Mouse (Mus musculus): Measurements from ENCODE around the gene Mepe. TPM values are rescaled to one million over a fixed set of nuclear protein-coding genes. Genes with fewer than 3 reads are reported as not detected.

Mepe gene
- polyA plus RNA-seq, 1 experiment: not detected

GRCm38 (mm10) chr5:104326884-104327283 is 1.8 kb downstream of the Mepe start:
- Histone ChIP-seq H3K4me2 (ENCODE audit: low read depth) (no peak overlapping the region), H3K27me3 (ENCODE audit: control insufficient read depth, insufficient read depth, insufficient read length) (peaks cover 4% of the 10 kb centered on the region), H3ac (ENCODE audit: control insufficient read depth, insufficient read length) (no peak overlapping the region), H3K4me3 (no peak overlapping the region), H3K36me3 (ENCODE audit: control insufficient read depth, insufficient read depth) (no peaks in the 10 kb centered on the region), H3K79me2 (ENCODE audit: control insufficient read depth, insufficient read depth) (no peaks in the 10 kb centered on the region)
- TF ChIP-seq MYOG (IDR thresholded peaks at IDR 0.05; ENCODE audit: control insufficient read depth in 1 of 3, insufficient read depth in 1 of 3, insufficient read length in 2 of 3, low read depth in 2 of 3) (no peak), CEBPB (IDR thresholded peaks at IDR 0.05; ENCODE audit: insufficient read depth, poor library complexity, severe bottlenecking) (no peak), POLR2AphosphoS2 (IDR thresholded peaks at IDR 0.05; ENCODE audit: insufficient read length, low read depth) (no peak), REST (IDR thresholded peaks at IDR 0.05; ENCODE audit: insufficient read depth, insufficient read length) (no peak), TCF12 (IDR thresholded peaks at IDR 0.05; ENCODE audit: insufficient read depth, poor library complexity, severe bottlenecking) (no peak), TCF3 (IDR thresholded peaks at IDR 0.05; ENCODE audit: insufficient read length, low read depth) (no peak), SRF (IDR thresholded peaks at IDR 0.05; ENCODE audit: control insufficient read depth, insufficient read length, low read depth) (no peak), USF1 (IDR thresholded peaks at IDR 0.05; ENCODE audit: low read depth) (no peak), POLR2A (IDR thresholded peaks at IDR 0.05; ENCODE audit: insufficient read length, low read depth) (no peak), E2F4 (IDR thresholded peaks at IDR 0.05; ENCODE audit: insufficient read depth) (no peak), MYOD1 (IDR thresholded peaks at IDR 0.05; ENCODE audit: control insufficient read depth in 1 of 3, insufficient read length in 2 of 3, low read depth in 2 of 3) (no peak), MAX (IDR thresholded peaks at IDR 0.05; ENCODE audit: low read depth) (no peak)

GRCm38 (mm10) chr5:104327389-104327788 is 2.3 kb downstream of the Mepe start:
- Histone ChIP-seq H3K79me2 (ENCODE audit: control insufficient read depth, insufficient read depth) (no peaks in the 10 kb centered on the region), H3ac (ENCODE audit: control insufficient read depth, insufficient read length) (no peak overlapping the region), H3K4me2 (ENCODE audit: low read depth) (no peak overlapping the region), H3K27me3 (ENCODE audit: control insufficient read depth, insufficient read depth, insufficient read length) (peaks cover 4% of the 10 kb centered on the region), H3K36me3 (ENCODE audit: control insufficient read depth, insufficient read depth) (no peaks in the 10 kb centered on the region), H3K4me3 (no peak overlapping the region)
- TF ChIP-seq TCF3 (IDR thresholded peaks at IDR 0.05; ENCODE audit: insufficient read length, low read depth): no peak
- no peak for TF ChIP-seq USF1 (IDR thresholded peaks at IDR 0.05; ENCODE audit: low read depth)
- no peak for TF ChIP-seq POLR2AphosphoS2 (IDR thresholded peaks at IDR 0.05; ENCODE audit: insufficient read length, low read depth)
- no peak for TF ChIP-seq MAX (IDR thresholded peaks at IDR 0.05; ENCODE audit: low read depth)
- no peak for TF ChIP-seq TCF12 (IDR thresholded peaks at IDR 0.05; ENCODE audit: insufficient read depth, poor library complexity, severe bottlenecking)
- no peak for TF ChIP-seq MYOD1 (IDR thresholded peaks at IDR 0.05; ENCODE audit: control insufficient read depth in 1 of 3, insufficient read length in 2 of 3, low read depth in 2 of 3)
- TF ChIP-seq REST (IDR thresholded peaks at IDR 0.05; ENCODE audit: insufficient read depth, insufficient read length): no peak
- no peak for TF ChIP-seq MYOG (IDR thresholded peaks at IDR 0.05; ENCODE audit: control insufficient read depth in 1 of 3, insufficient read depth in 1 of 3, insufficient read length in 2 of 3, low read depth in 2 of 3)
- no peak for TF ChIP-seq SRF (IDR thresholded peaks at IDR 0.05; ENCODE audit: control insufficient read depth, insufficient read length, low read depth)
- TF ChIP-seq CEBPB (IDR thresholded peaks at IDR 0.05; ENCODE audit: insufficient read depth, poor library complexity, severe bottlenecking): no peak
- TF ChIP-seq E2F4 (IDR thresholded peaks at IDR 0.05; ENCODE audit: insufficient read depth): no peak
- TF ChIP-seq POLR2A (IDR thresholded peaks at IDR 0.05; ENCODE audit: insufficient read length, low read depth): no peak

DNA sequence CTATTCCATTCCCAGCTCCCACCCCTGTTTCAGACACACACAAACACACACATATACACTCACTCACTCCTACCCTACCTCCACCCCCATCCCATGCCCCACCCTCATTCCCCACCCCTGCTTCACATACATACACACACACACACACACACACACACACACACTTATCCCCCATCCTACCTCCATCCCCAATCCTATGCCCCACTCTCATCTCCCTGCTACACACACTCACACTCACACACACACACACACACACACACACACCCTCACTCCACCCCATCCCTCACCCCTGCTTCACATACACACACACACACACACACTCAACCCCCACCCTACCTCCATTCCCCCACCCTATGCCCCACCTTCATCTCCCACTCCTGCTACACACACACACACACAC is 2.7 kb downstream of the Mepe start:
- Histone ChIP-seq H3ac (ENCODE audit: control insufficient read depth, insufficient read length) (no peak overlapping the region), H3K4me2 (ENCODE audit: low read depth) (no peak overlapping the region), H3K36me3 (ENCODE audit: control insufficient read depth, insufficient read depth) (no peaks in the 10 kb centered on the region), H3K79me2 (ENCODE audit: control insufficient read depth, insufficient read depth) (no peaks in the 10 kb centered on the region), H3K27me3 (ENCODE audit: control insufficient read depth, insufficient read depth, insufficient read length) (peaks cover 4% of the 10 kb centered on the region), H3K4me3 (no peak overlapping the region)
- no peak for TF ChIP-seq USF1 (IDR thresholded peaks at IDR 0.05; ENCODE audit: low read depth)

DNA sequence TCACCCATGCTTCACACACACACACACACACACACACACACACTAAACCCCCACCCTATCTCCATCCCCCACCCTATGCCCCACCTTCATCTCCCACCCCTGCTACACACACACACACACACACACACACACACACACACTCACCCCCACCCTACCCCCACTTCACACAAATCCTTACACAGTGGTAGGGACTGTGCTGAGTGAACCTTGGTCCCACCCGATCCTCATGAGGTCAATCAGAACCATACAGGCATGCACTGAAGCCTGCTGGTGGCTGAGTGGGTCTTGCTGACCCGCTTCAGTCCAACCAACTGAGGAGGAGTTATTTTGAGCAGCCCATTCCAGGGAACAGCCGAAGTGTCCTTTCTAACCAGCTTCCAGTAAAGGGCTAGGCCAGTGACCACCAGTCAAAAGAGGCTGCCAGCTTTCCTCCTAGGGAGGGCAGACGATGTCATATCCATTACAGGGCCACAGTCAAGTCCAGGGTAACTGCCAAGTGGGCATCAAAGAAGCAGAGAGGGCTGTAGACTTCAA is 3.3 kb downstream of the Mepe start:
- no peak overlapping the region for H3K4me2 ChIP-seq (ENCODE audit: low read depth)
- no peak overlapping the region for H3K4me3 ChIP-seq
- peaks cover 4% of the 10 kb centered on the region for H3K27me3 ChIP-seq (ENCODE audit: control insufficient read depth, insufficient read depth, insufficient read length)
- TF ChIP-seq MYOG (IDR thresholded peaks at IDR 0.05; ENCODE audit: control insufficient read depth in 1 of 3, insufficient read depth in 1 of 3, insufficient read length in 2 of 3, low read depth in 2 of 3): no peak
- no peak for TF ChIP-seq POLR2AphosphoS2 (IDR thresholded peaks at IDR 0.05; ENCODE audit: insufficient read length, low read depth)
- TF ChIP-seq MAX (IDR thresholded peaks at IDR 0.05; ENCODE audit: low read depth): no peak
- no peak for TF ChIP-seq SRF (IDR thresholded peaks at IDR 0.05; ENCODE audit: control insufficient read depth, insufficient read length, low read depth)
- TF ChIP-seq TCF12 (IDR thresholded peaks at IDR 0.05; ENCODE audit: insufficient read depth, poor library complexity, severe bottlenecking): no peak
- TF ChIP-seq E2F4 (IDR thresholded peaks at IDR 0.05; ENCODE audit: insufficient read depth): no peak
- TF ChIP-seq REST (IDR thresholded peaks at IDR 0.05; ENCODE audit: insufficient read depth, insufficient read length): no peak
- TF ChIP-seq MYOD1 (IDR thresholded peaks at IDR 0.05; ENCODE audit: control insufficient read depth in 1 of 3, insufficient read length in 2 of 3, low read depth in 2 of 3): no peak
- TF ChIP-seq USF1 (IDR thresholded peaks at IDR 0.05; ENCODE audit: low read depth): no peak
- TF ChIP-seq TCF3 (IDR thresholded peaks at IDR 0.05; ENCODE audit: insufficient read length, low read depth): no peak
- no peak for TF ChIP-seq CEBPB (IDR thresholded peaks at IDR 0.05; ENCODE audit: insufficient read depth, poor library complexity, severe bottlenecking)
- TF ChIP-seq POLR2A (IDR thresholded peaks at IDR 0.05; ENCODE audit: insufficient read length, low read depth): no peak
- H3ac ChIP-seq (ENCODE audit: control insufficient read depth, insufficient read length): no peak overlapping the region
- H3K36me3 ChIP-seq (ENCODE audit: control insufficient read depth, insufficient read depth): no peaks in the 10 kb centered on the region
- no peaks in the 10 kb centered on the region for H3K79me2 ChIP-seq (ENCODE audit: control insufficient read depth, insufficient read depth)

DNA sequence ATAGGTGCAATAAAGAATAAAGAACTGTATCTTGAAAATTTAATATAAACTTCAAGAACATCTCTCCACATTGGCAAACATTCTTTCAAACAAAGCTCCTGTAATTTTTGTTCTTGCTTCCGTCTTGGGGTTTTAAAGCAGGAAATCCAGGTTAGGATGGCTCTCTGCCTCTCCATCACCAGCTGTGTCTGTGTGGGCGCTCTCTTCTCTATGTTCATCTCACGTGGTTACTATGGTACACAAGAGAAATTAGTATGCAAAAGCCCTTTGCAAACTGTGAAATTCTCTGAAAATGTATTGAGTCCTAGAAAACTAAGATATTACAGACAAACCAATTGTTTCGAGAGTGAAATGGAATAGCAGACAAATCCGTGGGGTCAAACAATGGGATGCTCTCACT is 4.3 kb downstream of the Mepe start:
- H3K36me3 ChIP-seq (ENCODE audit: control insufficient read depth, insufficient read depth): no peaks in the 10 kb centered on the region
- H3ac ChIP-seq (ENCODE audit: control insufficient read depth, insufficient read length): no peak overlapping the region
- H3K79me2 ChIP-seq (ENCODE audit: control insufficient read depth, insufficient read depth): no peaks in the 10 kb centered on the region
- H3K4me2 ChIP-seq (ENCODE audit: low read depth): no peak overlapping the region
- H3K27me3 ChIP-seq (ENCODE audit: control insufficient read depth, insufficient read depth, insufficient read length): no peaks in the 10 kb centered on the region
- TF ChIP-seq MYOD1 (IDR thresholded peaks at IDR 0.05; ENCODE audit: control insufficient read depth in 1 of 3, insufficient read length in 2 of 3, low read depth in 2 of 3) (no peak), CEBPB (IDR thresholded peaks at IDR 0.05; ENCODE audit: insufficient read depth, poor library complexity, severe bottlenecking) (no peak), E2F4 (IDR thresholded peaks at IDR 0.05; ENCODE audit: insufficient read depth) (no peak), POLR2AphosphoS2 (IDR thresholded peaks at IDR 0.05; ENCODE audit: insufficient read length, low read depth) (no peak), REST (IDR thresholded peaks at IDR 0.05; ENCODE audit: insufficient read depth, insufficient read length) (no peak), TCF12 (IDR thresholded peaks at IDR 0.05; ENCODE audit: insufficient read depth, poor library complexity, severe bottlenecking) (no peak), POLR2A (IDR thresholded peaks at IDR 0.05; ENCODE audit: insufficient read length, low read depth) (no peak), SRF (IDR thresholded peaks at IDR 0.05; ENCODE audit: control insufficient read depth, insufficient read length, low read depth) (no peak), USF1 (IDR thresholded peaks at IDR 0.05; ENCODE audit: low read depth) (no peak), MYOG (IDR thresholded peaks at IDR 0.05; ENCODE audit: control insufficient read depth in 1 of 3, insufficient read depth in 1 of 3, insufficient read length in 2 of 3, low read depth in 2 of 3) (no peak), TCF3 (IDR thresholded peaks at IDR 0.05; ENCODE audit: insufficient read length, low read depth) (no peak), MAX (IDR thresholded peaks at IDR 0.05; ENCODE audit: low read depth) (no peak)
- no peak overlapping the region for H3K4me3 ChIP-seq
